Mouse (Mus musculus) liver, embryonic 12.5 days (tissue): ENCODE measurements at regions not wholly inside any gene's neighbourhood (a gene's known extent, or its start where the extent isn't known, plus 50 kb on each side); places are given as distances from the start of the nearest gene placed in this dataset.

Experiments
- ATAC-seq: fragments of 200-750 bp; cut with Nextera tagmentation; 2 replicates; pipeline ENCODE4 v1.8.0; 2017; ENCODE audit warnings: moderate number of reproducible peaks, mild to moderate bottlenecking, moderate library complexity
- H3K27ac ChIP-seq: fragments of 300-500 bp; sonication (generic); 2 replicates; pipeline ENCODE4 v1.5.1; 2016; ENCODE audit warnings: mild to moderate bottlenecking
- H3K27me3 ChIP-seq: fragments of 300-500 bp; sonication (generic); replicated peaks from 2 replicates; pipeline ENCODE4 v1.6.1; 2016; ENCODE audit warnings: mild to moderate bottlenecking, moderate library complexity
- H3K36me3 ChIP-seq: fragments of 300-500 bp; sonication (generic); 2 replicates; pipeline ENCODE4 v1.6.1; 2016; ENCODE audit warnings: mild to moderate bottlenecking, moderate library complexity
- H3K4me1 ChIP-seq: fragments of 300-500 bp; sonication (generic); 2 replicates; pipeline ENCODE4 v1.6.1; 2016
- H3K4me2 ChIP-seq: fragments of 300-500 bp; sonication (generic); 2 replicates; pipeline ENCODE4 v1.6.1; 2016; ENCODE audit warnings: mild to moderate bottlenecking, moderate library complexity
- H3K4me3 ChIP-seq: fragments of 300-500 bp; sonication (generic); 2 replicates; pipeline ENCODE4 v1.5.1; 2016; ENCODE audit warnings: mild to moderate bottlenecking, moderate library complexity
- H3K9ac ChIP-seq: fragments of 300-500 bp; sonication (generic); 2 replicates; pipeline ENCODE4 v1.6.1; 2016; ENCODE audit warnings: mild to moderate bottlenecking, moderate library complexity
- H3K9me3 ChIP-seq: fragments of 300-500 bp; sonication (generic); replicated peaks from 2 replicates; pipeline ENCODE4 v1.6.1; 2016; ENCODE audit warnings: mild to moderate bottlenecking, moderate library complexity
- WGBS: fragments of 180-500 bp; shearing (Covaris S2); methylation state at CpG from one replicate; pipeline ENCODE4 v1.1.7; 2016; ENCODE audit not compliant: insufficient replicate concordance; 5-methylcytosine and 5-hydroxymethylcytosine counted together

DNA sequence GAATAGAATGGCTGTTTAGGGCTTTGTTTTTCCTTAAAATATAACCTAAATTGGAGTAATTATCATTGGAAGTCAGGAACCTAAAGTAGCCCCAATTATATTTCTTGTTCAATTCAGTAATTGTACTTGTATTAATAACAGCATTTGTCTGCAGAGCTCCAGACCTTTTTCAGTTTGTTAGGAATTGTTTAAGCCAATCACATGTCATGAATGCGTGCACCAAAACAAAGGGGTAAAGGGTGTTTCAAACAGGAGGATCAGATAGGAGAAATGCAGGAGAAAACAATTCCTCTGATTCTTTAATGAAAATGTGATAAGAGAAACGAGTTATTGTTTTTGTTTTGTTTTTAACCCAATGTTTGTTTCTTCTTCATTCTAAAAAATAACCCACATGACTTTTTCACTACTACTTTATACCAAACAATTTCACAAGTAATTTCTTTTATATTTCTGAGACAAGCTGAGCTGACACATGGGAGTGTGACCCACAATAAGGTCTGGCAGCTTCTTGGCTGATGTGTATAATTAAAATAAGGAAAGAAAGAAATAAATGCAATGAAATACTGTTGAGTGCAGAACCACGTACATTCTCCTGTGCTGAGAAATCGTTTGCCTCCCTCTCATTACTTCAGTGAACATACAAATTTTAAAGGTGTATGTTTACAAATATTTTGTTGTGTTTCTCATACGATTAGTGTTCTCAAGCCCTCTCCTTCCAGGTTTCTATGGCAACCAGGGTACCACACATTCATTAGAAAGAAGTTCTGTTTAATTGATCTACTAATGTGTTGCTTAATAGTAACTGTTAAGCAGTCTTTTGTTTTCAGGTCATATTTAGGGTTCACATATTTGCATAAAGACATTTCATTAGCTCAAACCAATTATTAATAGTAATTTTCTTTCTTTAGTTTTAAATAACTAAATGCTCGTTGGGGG lies 397.7 kb downstream of the Isl1 start:
- Histone ChIP-seq H3K4me2 (no peak overlapping the region), H3K4me1 (no peaks in the 10 kb centered on the region), H3K36me3 (no peaks in the 10 kb centered on the region), H3K27me3 (no peaks in the 10 kb centered on the region), H3K9me3 (no peaks in the 10 kb centered on the region), H3K9ac (no peak overlapping the region), H3K4me3 (no peak overlapping the region), H3K27ac (no peak overlapping the region)
- 60% methylated on average over 6 of the region's 6 CpGs for WGBS
- no peak for ATAC-seq

DNA sequence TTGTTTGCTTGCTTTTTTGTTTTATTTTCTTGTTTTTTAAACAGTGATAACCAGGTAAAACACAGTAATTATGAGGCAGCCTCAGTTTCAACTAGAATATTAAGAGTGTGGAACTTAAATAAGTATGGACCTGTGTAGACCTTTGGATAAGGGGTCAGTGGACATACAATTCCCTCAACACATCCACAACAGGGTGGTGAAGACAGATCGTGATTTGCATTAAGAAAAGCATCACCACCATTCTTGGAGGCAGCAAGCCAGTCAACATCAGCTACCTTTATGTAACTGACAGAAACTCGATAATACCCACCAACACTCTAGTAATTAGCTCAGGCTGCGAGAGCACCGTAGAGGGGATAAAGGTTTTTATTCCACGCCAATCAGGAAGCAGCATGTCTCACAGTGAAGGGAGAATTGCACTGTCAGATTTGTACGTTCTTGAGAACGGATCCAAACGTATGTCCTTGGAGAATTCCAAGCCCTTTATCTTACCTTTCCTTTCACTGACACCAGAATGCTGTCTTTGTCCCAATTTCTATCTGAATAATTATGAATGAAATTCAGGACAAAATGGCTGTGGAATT lies 398.5 kb downstream of the Isl1 start:
- no peak overlapping the region for H3K27ac ChIP-seq
- no peak overlapping the region for H3K4me2 ChIP-seq
- no peak overlapping the region for H3K4me3 ChIP-seq
- no peaks in the 10 kb centered on the region for H3K9me3 ChIP-seq
- H3K4me1 ChIP-seq = no peaks in the 10 kb centered on the region
- H3K9ac ChIP-seq = no peak overlapping the region
- ATAC-seq = no peak
- no peaks in the 10 kb centered on the region for H3K27me3 ChIP-seq
- 60% methylated on average over 8 of the region's 8 CpGs for WGBS
- H3K36me3 ChIP-seq = no peaks in the 10 kb centered on the region

DNA sequence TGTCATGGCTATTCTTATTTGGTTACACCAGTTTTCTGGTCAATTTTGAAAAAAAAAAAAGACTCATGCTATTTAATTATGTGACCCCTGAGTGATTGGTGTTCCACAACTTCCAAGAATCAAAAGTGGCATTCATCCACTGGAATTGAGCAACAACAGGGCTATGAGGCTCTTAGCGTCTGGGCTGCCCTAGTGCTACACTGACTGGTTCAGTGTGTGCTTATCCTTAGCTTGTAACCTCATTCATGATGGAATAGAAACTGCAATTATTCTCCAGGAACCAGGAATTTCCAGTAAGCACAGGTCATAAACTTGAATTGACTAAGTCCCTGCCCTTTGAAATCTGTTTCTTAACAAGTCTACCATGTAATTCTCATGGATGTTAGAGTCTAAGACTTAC lies 428.9 kb downstream of the Isl1 start:
- Histone ChIP-seq H3K4me3 (no peak overlapping the region), H3K9me3 (no peaks in the 10 kb centered on the region), H3K36me3 (no peaks in the 10 kb centered on the region), H3K9ac (no peak overlapping the region), H3K27ac (no peak overlapping the region), H3K4me1 (no peaks in the 10 kb centered on the region), H3K27me3 (no peaks in the 10 kb centered on the region), H3K4me2 (no peak overlapping the region)
- ATAC-seq = no peak
- 79% methylated on average over 1 of the region's 1 CpGs for WGBS

DNA sequence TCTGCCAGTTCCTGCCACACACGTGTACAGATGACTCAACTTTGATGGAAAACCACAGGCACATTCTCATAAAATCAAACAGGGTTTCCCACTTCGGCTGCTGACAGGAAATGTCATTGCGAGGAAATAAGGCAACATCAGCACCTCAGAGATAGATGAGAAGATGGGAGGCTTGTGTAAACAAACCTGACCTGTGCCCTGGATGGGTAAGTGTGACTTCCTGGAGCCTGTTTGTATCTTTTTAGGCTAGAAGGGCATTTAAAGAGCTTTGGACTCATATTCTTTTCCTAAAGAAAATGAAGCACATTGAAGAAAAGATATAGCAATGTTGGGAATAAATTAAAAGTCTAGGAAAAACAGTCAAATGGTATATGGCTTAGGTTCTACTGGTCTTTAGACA lies 449.0 kb downstream of the Isl1 start:
- H3K9me3 ChIP-seq = no peaks in the 10 kb centered on the region
- no peak overlapping the region for H3K9ac ChIP-seq
- H3K36me3 ChIP-seq = no peaks in the 10 kb centered on the region
- no peak overlapping the region for H3K4me2 ChIP-seq
- no peak overlapping the region for H3K4me3 ChIP-seq
- H3K4me1 ChIP-seq = no peaks in the 10 kb centered on the region
- H3K27ac ChIP-seq = no peak overlapping the region
- WGBS = 10% methylated on average over 3 of the region's 3 CpGs
- H3K27me3 ChIP-seq = no peaks in the 10 kb centered on the region
- ATAC-seq = no peak

DNA sequence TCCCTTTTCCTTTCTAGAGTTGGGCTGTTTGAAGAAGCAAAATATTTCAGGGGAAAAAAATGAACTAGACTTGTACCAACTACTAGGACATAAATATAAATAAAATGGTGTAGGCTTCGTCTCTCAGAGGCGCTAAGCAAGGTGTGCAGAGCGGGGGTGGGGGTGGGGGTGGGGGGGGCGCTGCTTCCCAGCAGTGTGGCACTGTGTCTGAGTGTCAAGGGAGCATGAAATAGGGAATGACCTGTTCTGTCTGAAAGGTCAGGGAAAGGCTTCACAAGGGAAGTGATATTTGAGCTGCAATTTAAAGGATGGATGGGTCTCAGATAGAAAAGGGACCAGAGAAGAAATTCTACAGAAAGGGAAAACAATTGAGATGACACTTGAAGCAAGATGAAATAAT lies 452.9 kb downstream of the Isl1 start:
- Histone ChIP-seq H3K36me3 (no peaks in the 10 kb centered on the region), H3K4me1 (no peaks in the 10 kb centered on the region), H3K4me2 (no peak overlapping the region), H3K9me3 (no peaks in the 10 kb centered on the region), H3K27ac (no peak overlapping the region), H3K9ac (no peak overlapping the region), H3K4me3 (no peak overlapping the region), H3K27me3 (no peaks in the 10 kb centered on the region)
- no peak for ATAC-seq
- 66% methylated on average over 4 of the region's 4 CpGs for WGBS

DNA sequence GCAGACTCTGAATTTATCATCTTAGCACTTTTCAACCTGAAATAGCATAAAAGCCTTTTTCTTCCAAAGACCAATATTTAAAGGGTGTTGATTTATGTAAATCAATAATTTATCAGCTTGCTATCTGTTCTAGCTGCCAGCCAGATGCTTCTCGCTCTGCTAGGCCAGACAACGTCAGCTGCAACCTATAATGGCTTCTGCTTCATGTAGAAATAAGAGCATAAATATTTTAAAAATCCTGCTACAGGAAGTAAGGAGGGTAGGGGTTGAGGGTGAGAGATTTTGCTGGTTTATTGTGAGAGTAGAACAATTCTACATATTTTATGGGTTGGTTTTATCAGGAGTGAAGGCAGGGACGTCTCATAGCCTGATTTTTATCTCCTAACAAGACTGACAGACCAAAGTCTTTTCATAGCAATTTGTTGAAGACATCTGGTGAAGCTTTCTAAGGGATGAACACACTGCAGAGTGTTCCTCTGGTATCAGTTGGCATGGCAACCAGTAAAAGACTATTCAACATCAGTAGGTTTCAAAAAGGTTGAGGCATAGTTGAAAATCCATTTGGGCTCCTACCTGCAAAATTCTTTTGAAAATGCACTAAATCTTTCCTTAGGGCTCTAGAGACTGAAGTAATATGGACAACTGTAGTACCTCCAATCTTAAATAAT lies 456.7 kb downstream of the Isl1 start:
- WGBS = 46% methylated on average over 3 of the region's 3 CpGs
- no peak for ATAC-seq
- Histone ChIP-seq H3K27me3 (no peaks in the 10 kb centered on the region), H3K27ac (no peak overlapping the region), H3K4me1 (no peaks in the 10 kb centered on the region), H3K4me3 (no peak overlapping the region), H3K36me3 (no peaks in the 10 kb centered on the region), H3K4me2 (no peak overlapping the region), H3K9me3 (no peaks in the 10 kb centered on the region), H3K9ac (no peak overlapping the region)

DNA sequence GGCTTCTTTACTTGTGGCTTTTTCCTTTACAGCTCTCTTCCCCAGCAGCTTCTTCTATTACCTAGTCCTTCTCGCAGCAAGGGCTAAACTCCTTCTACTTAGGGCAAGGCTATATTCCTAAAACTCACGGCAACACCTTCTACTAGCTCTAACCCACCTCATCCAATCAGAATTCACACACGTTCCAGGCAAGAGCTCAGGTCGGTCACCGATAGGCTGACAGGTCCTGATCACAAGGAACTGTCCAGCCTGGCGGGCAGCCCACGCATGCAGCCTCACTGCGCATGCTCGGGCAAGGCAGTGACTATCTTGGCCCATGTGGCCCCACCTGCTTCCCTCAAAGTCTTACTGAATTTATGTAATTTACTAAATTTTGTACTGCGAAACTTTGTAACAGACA lies 466.4 kb downstream of the Isl1 start:
- no peaks in the 10 kb centered on the region for H3K36me3 ChIP-seq
- no peak for ATAC-seq
- 51% methylated on average over 10 of the region's 10 CpGs for WGBS

DNA sequence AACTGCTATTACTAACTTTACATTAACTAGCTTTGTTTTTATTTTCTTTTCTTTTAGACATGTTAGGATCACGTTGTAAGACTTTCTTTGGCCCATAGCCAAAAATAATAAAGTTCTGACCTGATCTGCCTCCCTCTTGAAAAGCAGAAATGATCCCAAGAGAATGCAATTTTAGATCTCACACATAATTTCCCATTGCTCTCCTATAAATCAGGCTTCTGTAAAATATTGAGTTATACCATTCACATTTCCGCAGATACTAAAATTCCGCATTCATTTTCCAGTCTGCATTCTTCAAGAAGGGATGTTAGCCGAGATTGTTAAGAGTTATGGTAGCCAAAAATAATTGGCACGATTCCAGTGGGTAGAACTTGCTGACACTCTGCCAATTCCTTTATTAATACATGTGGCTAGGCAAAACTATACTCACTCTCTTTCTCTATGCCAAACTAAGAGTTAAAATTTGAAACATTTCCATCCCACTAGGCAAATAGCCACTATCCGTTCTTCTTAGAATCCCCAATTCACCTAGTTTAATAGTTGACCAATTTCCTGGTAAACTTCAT lies 473.2 kb downstream of the Isl1 start:
- no peaks in the 10 kb centered on the region for H3K36me3 ChIP-seq
- no peaks in the 10 kb centered on the region for H3K9me3 ChIP-seq
- no peaks in the 10 kb centered on the region for H3K27me3 ChIP-seq
- H3K4me1 ChIP-seq = no peaks in the 10 kb centered on the region
- WGBS = 61% methylated on average over 6 of the region's 6 CpGs
- no peak overlapping the region for H3K9ac ChIP-seq
- H3K27ac ChIP-seq = no peak overlapping the region
- H3K4me2 ChIP-seq = no peak overlapping the region
- no peak overlapping the region for H3K4me3 ChIP-seq
- ATAC-seq = no peak

More for the DNA sequence above, 466.4 kb downstream of the Isl1 start:
- Histone ChIP-seq H3K9ac (no peak overlapping the region), H3K9me3 (no peaks in the 10 kb centered on the region), H3K4me1 (no peaks in the 10 kb centered on the region), H3K4me3 (no peak overlapping the region), H3K27ac (no peak overlapping the region), H3K27me3 (no peaks in the 10 kb centered on the region), H3K4me2 (no peak overlapping the region)

DNA sequence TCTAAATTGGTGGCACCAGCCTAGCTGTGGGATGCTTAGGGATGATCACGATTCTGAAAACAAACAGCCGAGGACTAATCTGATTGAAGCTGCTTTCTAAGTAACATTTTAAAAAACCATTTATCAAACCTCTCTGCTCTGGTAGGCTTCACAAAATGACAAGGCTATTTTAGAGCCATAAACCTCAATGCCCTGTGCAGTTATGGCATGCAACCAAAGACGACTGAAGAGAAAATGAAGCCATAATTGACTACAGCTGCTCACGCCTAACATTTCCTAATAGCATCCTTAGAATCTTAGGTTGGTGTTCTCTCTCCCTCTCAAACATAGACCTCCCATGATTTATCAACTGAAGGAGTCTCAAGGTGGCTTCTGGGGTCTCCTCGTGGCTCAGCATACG lies 484.3 kb downstream of the Isl1 start:
- Histone ChIP-seq H3K4me2 (no peak overlapping the region), H3K27me3 (no peaks in the 10 kb centered on the region)
- 70% methylated on average over 6 of the region's 6 CpGs for WGBS

DNA sequence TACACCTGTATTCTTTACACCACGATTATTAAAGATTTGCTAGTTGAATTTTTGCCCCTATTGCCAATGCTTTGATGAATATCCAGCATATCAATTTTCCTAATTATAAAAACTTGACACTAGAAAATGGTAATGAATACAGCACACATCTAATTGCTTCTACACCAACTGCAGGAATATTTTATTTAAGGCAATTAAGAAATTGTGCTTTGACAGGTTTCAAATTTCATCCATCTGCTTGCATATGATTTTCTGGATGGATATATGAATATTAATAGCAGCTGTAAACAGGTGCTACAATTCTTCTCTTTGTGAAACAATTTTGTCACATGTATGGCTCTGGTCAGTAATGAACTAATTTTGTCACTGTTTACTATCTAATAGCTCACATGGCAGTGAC lies 487.0 kb downstream of the Isl1 start:
- no peaks in the 10 kb centered on the region for H3K9me3 ChIP-seq
- no peak for ATAC-seq
- no peak overlapping the region for H3K9ac ChIP-seq
- no peaks in the 10 kb centered on the region for H3K27me3 ChIP-seq
- H3K4me2 ChIP-seq = no peak overlapping the region
- H3K4me3 ChIP-seq = no peak overlapping the region
- H3K36me3 ChIP-seq = no peaks in the 10 kb centered on the region
- H3K4me1 ChIP-seq = no peaks in the 10 kb centered on the region
- WGBS = 36% methylated on average over 1 of the region's 1 CpGs
- no peak overlapping the region for H3K27ac ChIP-seq

More for the DNA sequence above, 484.3 kb downstream of the Isl1 start:
- H3K27ac ChIP-seq = no peak overlapping the region
- no peak for ATAC-seq
- H3K9me3 ChIP-seq = no peaks in the 10 kb centered on the region
- H3K36me3 ChIP-seq = no peaks in the 10 kb centered on the region
- H3K9ac ChIP-seq = no peak overlapping the region
- no peaks in the 10 kb centered on the region for H3K4me1 ChIP-seq
- H3K4me3 ChIP-seq = no peak overlapping the region

DNA sequence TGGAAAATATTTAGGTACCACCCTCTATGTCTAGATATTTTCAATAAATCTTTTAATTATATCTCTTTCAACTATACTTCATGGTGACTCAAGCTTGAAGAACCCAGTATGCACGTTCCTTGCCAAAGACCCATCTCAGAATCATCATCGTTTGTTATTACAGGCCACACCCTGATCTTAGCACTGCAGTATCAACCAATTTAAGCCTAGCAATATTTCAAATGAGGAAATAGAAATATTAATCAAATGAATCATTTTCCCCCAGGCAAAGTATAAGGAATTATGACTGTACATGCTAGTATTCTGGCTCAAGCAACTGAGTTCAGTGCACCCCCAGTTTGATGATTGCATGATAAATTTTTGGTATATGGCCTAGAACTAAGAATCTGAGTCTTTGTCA lies 495.3 kb downstream of the Isl1 start:
- 63% methylated on average over 2 of the region's 2 CpGs for WGBS
- no peak overlapping the region for H3K27ac ChIP-seq
- no peak for ATAC-seq

DNA sequence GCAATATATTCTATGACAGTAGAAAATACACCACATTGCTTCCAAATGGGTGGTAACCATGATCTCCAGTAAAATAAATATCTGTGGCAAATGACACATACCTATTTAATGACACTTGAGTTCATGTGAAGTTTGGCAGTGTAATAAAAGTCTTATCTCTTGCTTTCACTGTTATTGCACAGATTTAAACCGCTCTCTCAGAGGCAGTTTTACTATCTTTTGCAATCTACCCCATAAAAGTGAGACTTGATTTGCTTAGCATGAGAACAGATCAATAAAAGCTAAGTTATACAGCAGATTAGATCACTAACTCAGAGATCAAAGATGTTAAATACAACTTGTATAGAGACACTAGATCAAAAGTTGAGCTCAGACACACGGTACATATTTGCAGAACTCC lies 510.2 kb downstream of the Isl1 start:
- H3K36me3 ChIP-seq = no peaks in the 10 kb centered on the region
- H3K4me3 ChIP-seq = no peak overlapping the region
- H3K9ac ChIP-seq = no peak overlapping the region
- H3K4me1 ChIP-seq = no peaks in the 10 kb centered on the region
- no peak overlapping the region for H3K4me2 ChIP-seq
- H3K27ac ChIP-seq = no peak overlapping the region
- H3K9me3 ChIP-seq = no peaks in the 10 kb centered on the region
- no peak for ATAC-seq
- WGBS = 61% methylated on average over 2 of the region's 2 CpGs
- no peaks in the 10 kb centered on the region for H3K27me3 ChIP-seq

More for the DNA sequence above, 495.3 kb downstream of the Isl1 start:
- Histone ChIP-seq H3K4me3 (no peak overlapping the region), H3K4me2 (no peak overlapping the region), H3K36me3 (no peaks in the 10 kb centered on the region), H3K9me3 (no peaks in the 10 kb centered on the region), H3K4me1 (no peaks in the 10 kb centered on the region), H3K9ac (no peak overlapping the region), H3K27me3 (no peaks in the 10 kb centered on the region)
